Mouse (Mus musculus): ENCODE results near the gene Npb. TPM values are rescaled to one million over a fixed set of nuclear protein-coding genes. Genes with fewer than 3 reads are reported as not detected.
"Not testable (repeated sequence)": the region's sequence is repeated elsewhere in the genome, so short reads cannot be mapped to it uniquely, and the experiment has no call there.

The Npb gene
- polyA plus RNA-seq, 1 experiment = 0.32 TPM

GRCm38 (mm10) chr11:120581490-120582267 lies 26.6 kb upstream of the Npb start, which contains the start of gene Arhgdia:
Gene Arhgdia, minus strand, starts transcription at chr11:120581624.
- H3K27me3 ChIP-seq (ENCODE audit: control insufficient read depth, insufficient read depth, insufficient read length) = no peaks in the 10 kb centered on the region
- H3K4me3 ChIP-seq = peak within 1 kb of the TSS; percentile 99
- peaks cover 25% of the 10 kb centered on the region for H3K79me2 ChIP-seq (ENCODE audit: control insufficient read depth, insufficient read depth)
- peak within 1 kb of the TSS; percentile 90 for H3ac ChIP-seq (ENCODE audit: control insufficient read depth, insufficient read length)
- peaks cover 23% of the 10 kb centered on the region for H3K36me3 ChIP-seq (ENCODE audit: control insufficient read depth, insufficient read depth)
- TF ChIP-seq MAX (IDR thresholded peaks at IDR 0.05; ENCODE audit: low read depth) = peak; percentile 61
- TF ChIP-seq POLR2A (IDR thresholded peaks at IDR 0.05; ENCODE audit: insufficient read length, low read depth) = peak; percentile 87
- TF ChIP-seq CEBPB (IDR thresholded peaks at IDR 0.05; ENCODE audit: insufficient read depth, poor library complexity, severe bottlenecking) = no peak
- TF ChIP-seq MYOD1 (IDR thresholded peaks at IDR 0.05; ENCODE audit: control insufficient read depth in 1 of 3, insufficient read length in 2 of 3, low read depth in 2 of 3) = peak in 1 of 3 experiments; percentile 5
- peak; percentile 95 for TF ChIP-seq POLR2AphosphoS2 (IDR thresholded peaks at IDR 0.05; ENCODE audit: insufficient read length, low read depth)
- TF ChIP-seq TCF3 (IDR thresholded peaks at IDR 0.05; ENCODE audit: insufficient read length, low read depth) = no peak
- peak within 1 kb of the TSS; percentile 100 for H3K4me2 ChIP-seq (ENCODE audit: low read depth)

DNA sequence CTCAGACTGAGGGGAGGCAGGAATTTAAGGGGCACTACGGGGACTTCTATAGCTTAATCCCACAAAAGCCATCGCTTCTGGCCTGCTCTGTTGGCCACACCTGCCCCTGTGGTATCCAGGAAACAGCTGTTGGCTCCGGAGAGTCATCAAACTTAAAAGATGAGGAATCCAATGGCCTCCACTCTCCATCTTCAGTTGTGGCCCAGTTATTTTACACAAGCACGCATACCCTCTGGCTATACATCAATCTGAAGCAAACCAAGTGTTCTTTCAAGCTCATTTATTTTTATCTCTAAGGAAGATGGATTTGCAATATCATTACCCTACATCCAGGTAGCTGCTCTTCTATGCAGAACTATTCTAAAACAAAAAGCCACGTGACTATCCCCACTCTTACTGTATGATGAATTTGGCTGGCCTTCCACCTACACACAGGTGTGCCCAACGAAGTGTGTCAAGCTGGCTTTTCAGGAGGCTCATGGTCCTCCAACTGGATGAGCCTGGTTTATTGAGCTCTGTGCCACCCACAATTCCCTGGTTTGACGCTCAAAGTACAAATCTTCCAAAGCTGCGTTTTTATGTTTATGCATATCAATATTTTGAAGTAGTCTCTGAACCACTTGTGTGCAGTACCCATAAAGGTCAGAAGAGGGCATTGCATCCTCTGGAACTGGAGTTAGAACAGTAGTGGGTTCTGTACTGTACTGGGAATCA lies 25.9 kb upstream of the Npb start:
- peak overlapping the region; percentile 90 for H3ac ChIP-seq (ENCODE audit: control insufficient read depth, insufficient read length)
- TF ChIP-seq TCF12 (IDR thresholded peaks at IDR 0.05; ENCODE audit: insufficient read depth, poor library complexity, severe bottlenecking) (no peak), MAX (IDR thresholded peaks at IDR 0.05; ENCODE audit: low read depth) (no peak), REST (IDR thresholded peaks at IDR 0.05; ENCODE audit: insufficient read depth, insufficient read length) (no peak), MYOD1 (IDR thresholded peaks at IDR 0.05; ENCODE audit: control insufficient read depth in 1 of 3, insufficient read length in 2 of 3, low read depth in 2 of 3) (peak in 2 of 3 experiments; percentile 57 to 63), CEBPB (IDR thresholded peaks at IDR 0.05; ENCODE audit: insufficient read depth, poor library complexity, severe bottlenecking) (no peak), USF1 (IDR thresholded peaks at IDR 0.05; ENCODE audit: low read depth) (no peak), SRF (IDR thresholded peaks at IDR 0.05; ENCODE audit: control insufficient read depth, insufficient read length, low read depth) (no peak), POLR2A (IDR thresholded peaks at IDR 0.05; ENCODE audit: insufficient read length, low read depth) (no peak), E2F4 (IDR thresholded peaks at IDR 0.05; ENCODE audit: insufficient read depth) (no peak), MYOG (IDR thresholded peaks at IDR 0.05; ENCODE audit: control insufficient read depth in 1 of 3, insufficient read depth in 1 of 3, insufficient read length in 2 of 3, low read depth in 2 of 3) (peak in 2 of 3 experiments; percentile 18 to 61), TCF3 (IDR thresholded peaks at IDR 0.05; ENCODE audit: insufficient read length, low read depth) (no peak), POLR2AphosphoS2 (IDR thresholded peaks at IDR 0.05; ENCODE audit: insufficient read length, low read depth) (no peak)
- peaks cover 22% of the 10 kb centered on the region for H3K36me3 ChIP-seq (ENCODE audit: control insufficient read depth, insufficient read depth)
- H3K4me3 ChIP-seq = peak overlapping the region; percentile 99
- H3K4me2 ChIP-seq (ENCODE audit: low read depth) = peak overlapping the region; percentile 87
- H3K79me2 ChIP-seq (ENCODE audit: control insufficient read depth, insufficient read depth) = peaks cover 25% of the 10 kb centered on the region
- no peaks in the 10 kb centered on the region for H3K27me3 ChIP-seq (ENCODE audit: control insufficient read depth, insufficient read depth, insufficient read length)

GRCm38 (mm10) chr11:120582982-120583293 lies 25.3 kb upstream of the Npb start:
- H3K36me3 ChIP-seq (ENCODE audit: control insufficient read depth, insufficient read depth) = peaks cover 20% of the 10 kb centered on the region
- H3K4me3 ChIP-seq; H3ac ChIP-seq (ENCODE audit: control insufficient read depth, insufficient read length); H3K27me3 ChIP-seq (ENCODE audit: control insufficient read depth, insufficient read depth, insufficient read length); H3K4me2 ChIP-seq (ENCODE audit: low read depth): not testable (repeated sequence)
- H3K79me2 ChIP-seq (ENCODE audit: control insufficient read depth, insufficient read depth) = peaks cover 25% of the 10 kb centered on the region

DNA sequence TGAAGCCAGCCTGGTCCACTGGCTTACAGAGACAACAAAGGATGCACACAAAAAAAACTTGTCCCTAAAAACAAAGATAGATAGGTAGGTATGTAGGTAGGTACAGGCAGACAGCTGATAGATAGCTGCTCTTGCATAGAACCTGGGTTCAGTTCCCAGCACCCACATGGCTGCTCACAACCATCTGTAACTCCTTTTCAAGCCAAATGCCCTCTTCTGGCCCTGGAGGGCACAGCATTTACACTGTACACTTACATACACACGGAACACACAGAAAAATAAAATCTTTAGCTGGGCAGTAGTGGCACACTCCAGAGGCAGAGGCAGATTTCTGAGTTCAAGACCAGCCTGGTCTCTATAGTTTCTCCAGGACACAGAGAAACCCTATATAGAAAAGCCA lies 24.3 kb upstream of the Npb start:
- Histone ChIP-seq H3K36me3 (ENCODE audit: control insufficient read depth, insufficient read depth) (peaks cover 21% of the 10 kb centered on the region), H3ac (ENCODE audit: control insufficient read depth, insufficient read length) (no peak overlapping the region), H3K27me3 (ENCODE audit: control insufficient read depth, insufficient read depth, insufficient read length) (no peaks in the 10 kb centered on the region), H3K79me2 (ENCODE audit: control insufficient read depth, insufficient read depth) (peaks cover 20% of the 10 kb centered on the region), H3K4me2 (ENCODE audit: low read depth) (no peak overlapping the region), H3K4me3 (no peak overlapping the region)
- TF ChIP-seq REST (IDR thresholded peaks at IDR 0.05; ENCODE audit: insufficient read depth, insufficient read length) (no peak), USF1 (IDR thresholded peaks at IDR 0.05; ENCODE audit: low read depth) (no peak), CEBPB (IDR thresholded peaks at IDR 0.05; ENCODE audit: insufficient read depth, poor library complexity, severe bottlenecking) (no peak), TCF3 (IDR thresholded peaks at IDR 0.05; ENCODE audit: insufficient read length, low read depth) (no peak), SRF (IDR thresholded peaks at IDR 0.05; ENCODE audit: control insufficient read depth, insufficient read length, low read depth) (no peak), TCF12 (IDR thresholded peaks at IDR 0.05; ENCODE audit: insufficient read depth, poor library complexity, severe bottlenecking) (no peak), POLR2AphosphoS2 (IDR thresholded peaks at IDR 0.05; ENCODE audit: insufficient read length, low read depth) (no peak), POLR2A (IDR thresholded peaks at IDR 0.05; ENCODE audit: insufficient read length, low read depth) (no peak), MYOG (IDR thresholded peaks at IDR 0.05; ENCODE audit: control insufficient read depth in 1 of 3, insufficient read depth in 1 of 3, insufficient read length in 2 of 3, low read depth in 2 of 3) (no peak), MYOD1 (IDR thresholded peaks at IDR 0.05; ENCODE audit: control insufficient read depth in 1 of 3, insufficient read length in 2 of 3, low read depth in 2 of 3) (no peak), MAX (IDR thresholded peaks at IDR 0.05; ENCODE audit: low read depth) (no peak), E2F4 (IDR thresholded peaks at IDR 0.05; ENCODE audit: insufficient read depth) (no peak)

- no peak overlapping the region for H3ac ChIP-seq (ENCODE audit: control insufficient read depth, insufficient read length)
- no peak overlapping the region for H3K4me2 ChIP-seq (ENCODE audit: low read depth)
- H3K79me2 ChIP-seq (ENCODE audit: control insufficient read depth, insufficient read depth) = peaks cover 27% of the 10 kb centered on the region
These were observed 19.7 kb upstream of the Npb start for GRCm38 (mm10) chr11:120588531-120588930.

More at GRCm38 (mm10) chr11:120588531-120588930, 19.7 kb upstream of the Npb start:
- peaks cover 34% of the 10 kb centered on the region for H3K36me3 ChIP-seq (ENCODE audit: control insufficient read depth, insufficient read depth)
- H3K27me3 ChIP-seq (ENCODE audit: control insufficient read depth, insufficient read depth, insufficient read length) = no peaks in the 10 kb centered on the region
- TF ChIP-seq SRF (IDR thresholded peaks at IDR 0.05; ENCODE audit: control insufficient read depth, insufficient read length, low read depth) = no peak
- TF ChIP-seq CEBPB (IDR thresholded peaks at IDR 0.05; ENCODE audit: insufficient read depth, poor library complexity, severe bottlenecking) = no peak
- TF ChIP-seq MYOD1 (IDR thresholded peaks at IDR 0.05; ENCODE audit: control insufficient read depth in 1 of 3, insufficient read length in 2 of 3, low read depth in 2 of 3) = no peak
- TF ChIP-seq TCF12 (IDR thresholded peaks at IDR 0.05; ENCODE audit: insufficient read depth, poor library complexity, severe bottlenecking) = no peak
- TF ChIP-seq E2F4 (IDR thresholded peaks at IDR 0.05; ENCODE audit: insufficient read depth) = no peak
- H3K4me3 ChIP-seq = no peak overlapping the region
